Mouse (Mus musculus) gastrocnemius, adult 18-20 months (tissue): ENCODE measurements around the gene Snorc. TPM values are rescaled to one million over a fixed set of nuclear protein-coding genes. Genes with fewer than 3 reads are reported as not detected.

Experiments used
- DNase-seq: peaks from one replicate; pipeline ENCODE4 v3.0.0; 2021; ENCODE audit warnings: low spot score
- total RNA-seq, 2 experiments: library from RNA; stranded (reverse); gene quantifications; 2 replicates each; pipeline ENCODE4 v1.2.3; 2021

Gene Snorc
- total RNA-seq, 2 experiments from 2014 or later = not detected

DNA sequence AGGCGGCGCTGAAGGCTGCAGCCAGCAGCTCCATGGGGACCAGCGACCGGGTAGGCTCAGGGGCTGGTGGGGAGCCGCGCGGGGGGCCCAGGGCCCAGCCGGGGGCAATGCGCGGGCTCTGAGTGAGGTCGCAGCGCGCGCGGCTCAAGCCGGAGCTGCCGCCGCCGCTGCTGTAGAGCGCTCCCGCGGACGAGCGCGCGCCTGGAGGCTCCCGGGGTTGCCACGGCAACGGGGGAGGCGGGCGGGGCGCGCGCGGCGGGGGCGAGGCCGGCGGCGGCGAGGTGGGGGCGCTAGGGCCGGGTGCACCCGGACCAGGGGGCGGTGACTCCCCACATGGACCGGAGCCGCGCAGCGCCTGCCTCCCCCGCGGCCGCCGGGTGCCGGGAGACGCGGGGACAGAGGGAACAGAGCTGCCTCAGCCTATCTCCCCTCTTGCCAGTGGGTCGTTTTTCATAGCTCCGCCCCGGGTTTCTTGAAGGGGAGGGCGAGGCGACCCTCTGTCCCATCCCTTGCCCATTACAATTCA lies 40.2 kb downstream of the Snorc start:
- no peak for DNase-seq

DNA sequence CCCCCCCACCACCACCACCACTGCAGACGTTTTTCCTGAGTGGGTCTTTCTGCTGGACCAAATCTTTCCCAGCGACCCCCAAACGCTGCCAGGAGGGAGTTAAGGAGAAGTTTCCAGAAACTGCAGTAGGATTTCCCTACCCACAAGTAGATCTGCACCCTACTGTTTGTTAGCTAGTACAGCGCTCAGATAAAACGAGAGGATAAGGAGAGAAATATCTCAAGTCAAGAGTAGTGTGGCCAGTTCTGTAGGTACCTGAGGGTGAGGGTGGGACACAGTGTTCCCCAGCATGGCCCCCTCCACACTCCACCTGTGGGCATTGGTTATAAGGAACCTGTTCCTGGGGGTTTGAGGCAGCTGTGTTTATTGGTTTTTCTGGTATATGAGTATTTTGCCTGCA lies 40.8 kb downstream of the Snorc start:
- no peak for DNase-seq

- DNase-seq = no peak
These were observed 50.4 kb downstream of the Snorc start for GRCm38 (mm10) chr1:87520467-87520866.

- DNase-seq = no peak
These were observed 51.5 kb downstream of the Snorc start for GRCm38 (mm10) chr1:87521523-87521922.

DNA sequence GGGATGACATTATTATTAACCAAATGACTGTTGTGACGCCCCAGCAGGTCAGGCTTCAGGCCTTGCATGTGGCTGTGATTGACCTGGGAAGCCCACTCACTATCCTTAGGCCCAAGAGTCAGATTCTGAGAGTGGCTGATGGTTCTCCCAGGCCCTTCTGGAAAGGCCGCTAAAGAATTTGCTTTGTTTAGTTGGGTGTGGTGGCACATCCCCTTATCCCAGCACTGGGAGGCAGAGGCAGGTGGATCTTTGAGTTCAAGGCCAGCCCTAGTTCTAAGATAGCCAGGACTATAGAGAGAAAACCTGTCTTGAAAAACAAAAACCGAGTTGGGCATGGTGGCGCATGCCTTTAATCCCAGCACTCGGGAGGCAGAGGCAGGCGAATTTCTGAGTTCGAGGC lies 55.0 kb downstream of the Snorc start:
- no peak for DNase-seq

Other genes with a start within 250 kb of the Snorc start
- gene Efhd1, start 205.9 kb upstream of the Snorc start, total RNA-seq = 1 to 10 TPM; 3.4 to 6.1 TPM
- 10 to 100 TPM; 31.9 to 42.2 TPM for gene Gigyf2, start 143.3 kb upstream of the Snorc start, total RNA-seq
- gene Kcnj13, start 75.5 kb upstream of the Snorc start, total RNA-seq = under 1 TPM; 0.28 to 0.43 TPM
- gene Neu2, start 39.6 kb downstream of the Snorc start, total RNA-seq = 10 to 100 TPM; 16.8 to 19.4 TPM
- gene Ngef, start 103.6 kb downstream of the Snorc start, total RNA-seq = under 1 TPM in 1 of 2 experiments, not detected in 1; 0.09 TPM
- 1 to 10 TPM; 3.9 to 4.1 TPM for gene Inpp5d, start 150.0 kb downstream of the Snorc start, total RNA-seq